ENCODE assay signal across 24 mouse cellular contexts in genomic region chr4:115790864-115791263, GRCm38 (mm10). TPM values are rescaled to one million over a fixed set of nuclear protein-coding genes. Genes with fewer than 3 reads are reported as not detected.
DNase-seq lines count a peak whose midpoint lies in the region; ATAC-seq lines count a peak whose summit lies in the region.
"Had no signal": no experiment of that assay in that cellular context is flagged by ENCODE, and none has a peak within 500 bp of the region (broad histone marks: within the 10 kb centered on the region; RNA-seq: fewer than 3 reads in every experiment).

No protein-coding gene starts in this region.

- H3K9me3 ChIP-seq in kidney, embryonic 15.5 days (replicated peaks), result no peaks in the 10 kb centered on the region
- H3K9me3 ChIP-seq: embryonic facial prominence, embryonic 15.5 days; forebrain, embryonic 15.5 days; heart, embryonic 10.5 days had no signal

- H3K27me3 ChIP-seq in kidney, embryonic 15.5 days, result no peaks in the 10 kb centered on the region
- H3K27me3 ChIP-seq: embryonic facial prominence, embryonic 15.5 days; forebrain, embryonic 15.5 days had no signal

- peaks cover 77% of the 10 kb centered on the region for H3K36me3 ChIP-seq in kidney, embryonic 15.5 days

- 69% methylated on average over 3 of the region's 3 CpGs for WGBS in kidney, embryonic 15.5 days

- no peak for ATAC-seq in kidney, embryonic 15.5 days (replicated peaks; ENCODE audit: low FRiP score)
- ATAC-seq: forebrain, embryonic 15.5 days had no signal

- no peak overlapping the region for H3K9ac ChIP-seq in kidney, embryonic 15.5 days
- H3K9ac ChIP-seq: embryonic facial prominence, embryonic 15.5 days; forebrain, embryonic 15.5 days; hindbrain, embryonic 14.5 days had no signal

- no peak overlapping the region for H3K4me3 ChIP-seq in kidney, embryonic 15.5 days (replicated peaks)
- H3K4me3 ChIP-seq: embryonic facial prominence, embryonic 15.5 days; erythroblast, embryonic 14.5 days; forebrain, embryonic 15.5 days; heart, embryonic 10.5 days had no signal

- intact Hi-C loops in heart, postnatal 14 days (cut with DNase I), result no loop called here
- intact Hi-C loops in left cerebral cortex, postnatal 14 days (cut with DNase I), result no loop called here
- intact Hi-C loops in left cerebral cortex, postnatal 4 days (cut with DNase I), result no loop called here

- no peak overlapping the region for H3K4me2 ChIP-seq in kidney, embryonic 15.5 days
- H3K4me2 ChIP-seq: embryonic facial prominence, embryonic 15.5 days; forebrain, embryonic 15.5 days; hindbrain, embryonic 14.5 days had no signal

- peak; percentile 64 for DNase-seq in heart, adult 11 months
- DNase-seq in heart, postnatal 14 days, result no peak
- peak; percentile 18 to 28 for DNase-seq in left cerebral cortex, postnatal 14 days (ENCODE audit: low spot score in 2 of 2)
- no peak for DNase-seq in left cerebral cortex, postnatal 4 days
- peak; percentile 23 for DNase-seq in adipocyte (ENCODE audit: low spot score)
- DNase-seq in fat pad, adult 2 months (ENCODE audit: extremely low read depth, low read depth, low spot score), result peak; percentile 5
- DNase-seq: adrenal gland, adult 8-10 months; adrenal gland, postnatal 36 days; cerebellum, adult 11 months; cerebellum, adult 8-10 months; cerebellum, postnatal 14 days; embryo, embryonic 11 days; gastrocnemius, postnatal 36 days; heart, adult 18-20 months; heart, postnatal 10 days had no signal

- no peak overlapping the region for H3K27ac ChIP-seq in kidney, embryonic 15.5 days
- H3K27ac ChIP-seq: embryonic facial prominence, embryonic 15.5 days; forebrain, embryonic 15.5 days; heart, embryonic 10.5 days; hindbrain, embryonic 14.5 days had no signal

- peaks cover 1% of the 10 kb centered on the region for H3K4me1 ChIP-seq in kidney, embryonic 15.5 days

RNA-seq across cellular contexts. Expression of gene Atpaf1, which starts 6.3 kb away (rescaled TPM):
- 10 to 100 TPM; 60.6 to 63.0 TPM for total RNA-seq in heart, postnatal 14 days (2021)
- total RNA-seq in left cerebral cortex, postnatal 14 days (2021), result 10 to 100 TPM; 39.2 to 42.3 TPM
- 10 to 100 TPM; 23.4 to 26.3 TPM for total RNA-seq in left cerebral cortex, postnatal 4 days (2021)
- polyA plus RNA-seq in kidney, embryonic 15.5 days (2015; fragmentation: Nextera tagmentation; extraction: Ambion mirVana), result 55.2 and 60.7 TPM in 2 replicates

RNA-seq across cellular contexts. Expression of gene Tex38, which starts 10.0 kb away (rescaled TPM):
- under 1 TPM in 1 of 2 experiments, not detected in 1; 0.39 TPM for total RNA-seq in heart, postnatal 14 days (2021)
- total RNA-seq in left cerebral cortex, postnatal 14 days (2021), result under 1 TPM; 0.46 to 0.59 TPM
- total RNA-seq in left cerebral cortex, postnatal 4 days (2021), result under 1 TPM in 1 of 2 experiments, not detected in 1; 0.66 TPM
- polyA plus RNA-seq in kidney, embryonic 15.5 days (2015; fragmentation: Nextera tagmentation; extraction: Ambion mirVana), result 0.28 and 0.60 TPM in 2 replicates
- total RNA-seq: ES-E14; hematopoietic stem cell, adult 5-6 weeks had no signal
- polyA plus RNA-seq: embryonic facial prominence, embryonic 11.5 days; erythroblast, embryonic 14.5 days had no signal

RNA-seq across cellular contexts. Expression of gene Mob3c, which starts 37.0 kb away (rescaled TPM):
- 1 to 10 TPM; 6.4 to 7.1 TPM for total RNA-seq in heart, postnatal 14 days (2021)
- total RNA-seq in left cerebral cortex, postnatal 14 days (2021), result 1 to 10 TPM; 3.1 TPM
- 1 to 10 TPM; 3.9 TPM for total RNA-seq in left cerebral cortex, postnatal 4 days (2021)
- polyA plus RNA-seq in kidney, embryonic 15.5 days (2015; fragmentation: Nextera tagmentation; extraction: Ambion mirVana), result 12.4 and 14.6 TPM in 2 replicates

RNA-seq across cellular contexts. Expression of gene Mknk1, which starts 48.1 kb away (rescaled TPM):
- total RNA-seq in heart, postnatal 14 days (2021), result 10 to 100 TPM; 27.8 to 28.1 TPM
- 10 to 100 TPM; 40.0 to 45.7 TPM for total RNA-seq in left cerebral cortex, postnatal 14 days (2021)
- total RNA-seq in left cerebral cortex, postnatal 4 days (2021), result 10 to 100 TPM; 28.8 to 29.8 TPM
- 23.4 and 25.6 TPM in 2 replicates for polyA plus RNA-seq in kidney, embryonic 15.5 days (2015; fragmentation: Nextera tagmentation; extraction: Ambion mirVana)

RNA-seq across cellular contexts. Expression of gene Efcab14, which starts 53.3 kb away (rescaled TPM):
- total RNA-seq in heart, postnatal 14 days (2021), result 10 to 100 TPM; 34.0 to 35.3 TPM
- total RNA-seq in left cerebral cortex, postnatal 14 days (2021), result 10 to 100 TPM; 44.1 to 45.9 TPM
- total RNA-seq in left cerebral cortex, postnatal 4 days (2021), result 10 to 100 TPM; 20.7 to 22.7 TPM
- 36.7 and 37.2 TPM in 2 replicates for polyA plus RNA-seq in kidney, embryonic 15.5 days (2015; fragmentation: Nextera tagmentation; extraction: Ambion mirVana)

Comparison
In these comparisons a context has a peak if more than half of its experiments do, and no peak if none do; other contexts are left out.
1. DNase-seq: peak in heart, adult 11 months (single experiment), left cerebral cortex, postnatal 14 days (2 of 2), adipocyte (single experiment) and fat pad, adult 2 months (single experiment); none in heart, postnatal 14 days (0 of 2) and left cerebral cortex, postnatal 4 days (single experiment).